Mouse (Mus musculus) embryonic fibroblast, embryonic 13.5 days (primary cell): ENCODE measurements at regions not wholly inside any gene's neighbourhood (a gene's known extent, or its start where the extent isn't known, plus 50 kb on each side); places are given as distances from the start of the nearest gene placed in this dataset.

Experiments
- CTCF ChIP-seq: IDR thresholded peaks from 2 replicates; pipeline ENCODE4 v1.5.1; 2011; ENCODE audit warnings: mild to moderate bottlenecking, control low read depth, low read length, moderate library complexity, borderline replicate concordance; ENCODE audit not compliant: insufficient read depth
- POLR2A ChIP-seq: IDR thresholded peaks from 2 replicates; pipeline ENCODE4 v1.6.1; 2011; ENCODE audit warnings: low read depth, mild to moderate bottlenecking, control low read depth, low read length, moderate library complexity

DNA sequence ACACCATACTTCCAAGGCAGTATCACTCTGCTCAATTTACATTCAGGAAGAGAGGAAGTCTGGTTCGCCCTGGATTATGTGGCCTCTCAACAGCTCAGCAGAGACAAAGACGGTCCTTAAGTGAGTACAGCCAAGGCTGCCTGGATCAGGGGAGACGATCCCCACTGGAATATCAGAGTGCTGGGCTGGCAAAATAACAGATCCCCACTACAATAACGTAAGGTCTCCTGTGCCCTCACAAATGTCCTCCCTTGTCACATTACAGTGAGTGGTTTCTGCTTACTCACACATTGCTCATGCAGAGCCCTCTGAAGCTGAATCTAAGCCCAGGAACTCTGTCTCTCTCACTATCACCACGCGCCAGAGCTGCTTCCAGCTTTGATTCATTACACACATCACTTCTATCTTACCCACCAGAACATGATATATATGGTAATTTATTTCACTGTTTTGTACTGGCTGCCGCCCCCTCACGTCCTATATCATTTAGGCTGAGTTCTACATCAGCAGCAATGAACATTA, 544.1 kb upstream of the Tusc1 start:
- TF ChIP-seq POLR2A (no peak), CTCF (no peak)
